Mouse (Mus musculus) spleen, adult 12 weeks (tissue): ENCODE data around the gene Arhgap25.
"Not testable (repeated sequence)": the region's sequence is repeated elsewhere in the genome, so short reads cannot be mapped to it uniquely, and the experiment has no call there.

Source experiments
- DNase-seq: peaks from one replicate; pipeline ENCODE4 v3.0.0; 2022; ENCODE audit warnings: low spot score

Arhgap25 gene

DNA sequence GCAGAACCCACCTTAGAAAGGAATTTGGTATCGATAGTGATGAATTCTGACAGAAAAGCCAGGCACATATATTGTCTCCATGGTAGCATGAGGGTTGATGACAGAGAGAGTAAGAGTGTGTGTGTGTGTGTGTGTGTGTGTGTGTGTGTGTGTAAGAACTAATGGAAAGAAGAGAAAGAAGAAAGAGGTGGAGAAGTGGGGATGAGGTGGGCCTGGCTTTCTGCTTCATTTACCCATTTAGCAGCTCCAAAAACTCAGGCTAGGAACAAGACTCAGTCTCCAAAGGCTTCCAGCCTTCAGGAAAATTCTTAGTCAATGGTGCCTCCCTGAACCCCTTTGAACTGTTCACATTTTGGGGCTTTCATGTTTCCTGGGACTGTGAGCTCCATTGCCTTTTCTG is 29.5 kb downstream of the Arhgap25 start:
- DNase-seq: no peak

DNA sequence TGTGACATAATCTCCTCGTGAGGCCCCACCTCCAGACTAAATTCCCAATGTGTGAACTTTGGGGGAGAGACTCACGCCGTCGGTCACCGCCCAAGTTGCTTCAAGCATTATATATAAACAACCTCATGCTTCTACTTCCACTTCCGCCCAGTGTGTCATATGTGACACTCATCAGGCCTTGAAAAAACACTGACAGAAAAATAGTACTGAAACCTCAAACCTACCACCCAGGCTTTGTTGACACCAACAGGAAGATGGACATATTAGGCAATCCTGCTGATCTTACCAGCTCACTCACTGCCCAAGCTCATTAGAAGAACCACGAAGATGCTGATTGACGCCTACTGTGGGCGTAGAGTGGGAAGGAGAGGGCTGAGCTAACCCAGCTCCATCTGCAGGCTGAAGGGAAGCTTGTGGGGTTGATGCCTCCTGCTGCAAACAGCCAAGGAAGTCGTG is 30.2 kb downstream of the Arhgap25 start:
- DNase-seq: peak; percentile 52

DNA sequence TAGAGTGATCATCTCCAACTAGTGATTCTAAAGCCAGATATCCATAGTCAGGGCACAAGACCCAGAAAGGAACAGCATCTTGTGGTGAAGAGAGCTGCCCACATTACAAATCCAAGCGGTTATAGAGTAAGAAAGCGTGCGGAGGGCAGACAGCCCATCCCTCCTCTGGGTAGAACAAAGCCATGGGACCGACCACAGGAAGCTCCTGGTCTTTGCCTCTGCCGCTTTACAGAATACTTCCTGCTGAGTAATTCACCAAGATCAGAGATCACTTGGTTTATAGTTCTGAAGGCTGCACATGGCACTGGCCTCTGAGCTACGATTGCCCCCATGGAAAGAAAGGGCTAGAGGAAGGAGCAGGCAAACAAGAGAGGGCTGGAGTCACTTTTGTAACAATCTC is 30.6 kb downstream of the Arhgap25 start:
- no peak for DNase-seq

DNA sequence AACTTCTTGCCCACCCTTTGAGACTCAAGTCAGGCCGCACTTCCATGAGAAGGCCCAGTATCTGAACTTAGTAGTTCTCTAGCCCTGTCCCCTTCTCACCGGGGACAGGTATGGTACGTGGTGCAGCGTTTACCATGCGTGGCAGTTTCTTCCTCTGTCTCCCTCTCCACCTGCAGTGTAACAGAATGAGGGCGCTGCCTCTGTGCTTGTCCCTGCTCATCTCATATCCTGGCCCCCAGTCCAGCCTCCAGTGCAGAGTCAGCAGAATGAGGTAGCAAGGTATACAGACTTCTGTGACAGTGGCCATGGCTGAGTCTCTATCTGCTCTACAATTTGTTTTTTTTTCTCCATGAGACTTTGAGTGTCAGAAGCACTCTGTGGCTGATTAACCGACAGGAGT is 32.4 kb downstream of the Arhgap25 start:
- DNase-seq: no peak

DNA sequence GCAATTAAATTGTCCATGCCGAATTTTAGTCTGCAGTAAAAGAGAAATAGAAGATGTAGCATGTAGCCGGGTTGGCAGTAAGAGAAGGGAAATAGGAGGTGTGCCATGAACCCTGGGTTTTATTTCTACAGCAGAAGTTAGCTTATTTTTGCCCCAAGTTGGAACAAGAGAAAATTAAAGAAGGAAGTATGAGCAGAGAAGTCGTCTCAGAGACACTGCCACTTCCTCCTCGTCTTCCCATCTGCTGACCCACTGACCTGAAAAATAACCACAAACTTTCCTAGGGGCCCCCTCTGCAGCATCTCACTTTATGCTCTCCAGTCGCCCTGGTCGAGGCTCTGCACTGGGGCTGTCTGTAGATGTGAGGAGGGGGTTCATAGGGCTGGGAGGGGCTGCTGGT is 33.3 kb downstream of the Arhgap25 start:
- DNase-seq: no peak

DNA sequence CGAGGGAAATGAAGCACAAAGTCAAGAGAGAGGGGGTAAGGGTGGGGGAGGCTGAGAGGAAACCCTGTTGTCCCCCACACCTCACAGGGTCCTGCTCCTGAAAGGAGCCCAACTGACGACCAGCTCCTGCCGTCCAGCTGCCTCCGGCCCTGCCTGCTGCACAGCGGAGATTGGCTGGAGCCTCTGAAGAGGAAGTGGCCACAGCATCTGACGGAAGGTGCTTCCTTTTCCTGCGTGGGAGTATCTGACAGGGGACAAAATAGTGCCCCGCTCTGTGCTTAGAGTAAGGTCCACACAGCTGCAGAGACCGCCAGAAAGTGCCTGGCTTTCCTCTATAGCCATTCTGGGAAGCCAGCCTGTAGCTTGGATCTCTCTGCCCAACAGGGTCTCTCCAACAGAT is 36.9 kb downstream of the Arhgap25 start:
- DNase-seq: no peak

DNA sequence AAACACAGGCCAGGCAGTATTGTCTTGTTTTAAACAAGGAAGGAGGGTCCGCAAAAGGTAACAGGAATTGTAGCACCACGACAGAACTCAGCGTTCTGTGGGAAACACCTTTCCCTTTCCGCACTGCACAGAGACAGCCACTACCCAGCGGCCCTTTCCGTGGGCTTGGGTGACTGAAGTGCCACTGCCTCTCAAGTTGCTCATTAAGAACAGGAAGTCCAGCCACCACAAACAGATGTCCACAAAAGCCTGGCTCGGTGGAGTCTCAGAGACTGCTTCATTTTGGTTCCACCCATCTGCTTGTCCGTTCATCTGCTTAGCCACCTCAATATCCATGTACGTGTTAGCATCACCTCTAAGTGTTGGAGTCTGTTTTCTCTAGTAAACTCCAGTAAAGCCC is 38.7 kb downstream of the Arhgap25 start:
- DNase-seq: no peak

DNA sequence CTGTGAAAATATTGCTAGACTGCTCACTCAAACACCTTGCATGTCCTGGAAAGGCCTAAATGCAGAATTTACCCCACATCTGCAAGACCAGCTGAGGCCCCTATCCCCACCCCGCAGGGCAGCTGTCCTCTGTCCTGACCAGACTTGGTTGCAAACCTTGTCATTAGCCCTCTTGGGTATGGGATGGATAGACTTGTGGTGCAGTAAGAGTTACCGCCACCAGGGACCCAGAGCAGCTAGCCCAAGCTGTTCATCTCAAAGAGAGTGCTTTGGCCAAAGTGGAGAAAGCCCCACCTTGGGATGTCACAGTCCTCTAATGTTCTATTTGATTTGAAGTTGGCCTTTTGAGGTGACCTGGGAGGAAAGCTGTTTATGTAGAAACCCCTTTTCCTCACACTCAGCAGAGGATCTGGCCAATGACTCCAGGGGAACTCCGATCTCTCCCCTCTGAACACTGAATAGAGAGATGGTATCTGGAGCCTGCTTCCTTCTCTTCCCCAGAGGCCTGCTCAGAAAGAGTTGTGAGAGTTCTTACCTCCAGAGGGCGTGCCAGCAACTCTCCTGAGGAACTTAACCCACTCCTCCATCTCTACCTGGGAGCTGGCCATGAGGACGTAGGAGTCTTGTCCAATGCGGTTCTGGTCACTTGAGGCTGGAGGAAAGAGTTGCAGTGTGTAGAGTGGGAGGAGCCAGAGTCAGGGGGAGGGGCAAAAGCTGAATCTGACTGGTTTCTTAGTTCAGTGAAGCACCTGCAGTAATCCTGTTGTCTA is 45.2 kb downstream of the Arhgap25 start:
- no peak for DNase-seq

DNA sequence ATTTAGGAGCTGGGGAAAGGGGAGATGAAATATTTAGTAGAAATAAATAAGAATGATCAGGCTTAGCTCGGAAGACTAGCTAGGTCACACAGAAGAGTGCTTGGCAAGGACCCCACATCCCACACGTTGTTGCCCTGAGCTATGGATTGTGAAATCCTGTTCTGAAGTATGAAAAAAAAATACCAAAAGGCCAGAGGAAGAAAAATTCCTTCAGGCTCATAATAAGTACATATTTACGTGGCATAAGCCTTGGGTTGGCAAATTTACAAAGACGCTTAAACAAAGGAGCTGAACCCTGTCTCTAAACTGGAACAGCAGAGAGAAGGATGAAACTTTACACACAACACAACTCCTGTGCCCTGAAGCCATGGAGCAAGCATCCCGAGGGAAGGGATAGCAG is 48.3 kb downstream of the Arhgap25 start:
- no peak for DNase-seq

DNA sequence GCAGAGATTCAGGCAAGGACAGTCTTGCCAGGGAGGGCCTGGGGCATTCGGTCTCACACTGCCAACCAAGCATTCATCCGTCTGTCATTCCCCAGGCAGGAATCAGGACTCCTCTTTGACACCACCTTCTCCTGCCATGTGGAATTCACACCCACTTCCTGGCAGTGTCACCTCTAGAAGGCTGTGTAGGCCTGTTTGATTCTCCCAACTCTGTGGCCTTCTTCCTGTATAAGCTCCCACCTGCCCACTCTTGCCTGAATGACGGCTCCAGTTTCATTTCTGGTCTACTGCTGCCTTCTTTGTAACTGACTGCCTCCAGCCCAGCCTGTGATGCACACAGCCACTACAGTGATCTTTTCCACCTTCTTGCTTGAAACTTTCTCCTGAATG is 49.2 kb downstream of the Arhgap25 start:
- no peak for DNase-seq

DNA sequence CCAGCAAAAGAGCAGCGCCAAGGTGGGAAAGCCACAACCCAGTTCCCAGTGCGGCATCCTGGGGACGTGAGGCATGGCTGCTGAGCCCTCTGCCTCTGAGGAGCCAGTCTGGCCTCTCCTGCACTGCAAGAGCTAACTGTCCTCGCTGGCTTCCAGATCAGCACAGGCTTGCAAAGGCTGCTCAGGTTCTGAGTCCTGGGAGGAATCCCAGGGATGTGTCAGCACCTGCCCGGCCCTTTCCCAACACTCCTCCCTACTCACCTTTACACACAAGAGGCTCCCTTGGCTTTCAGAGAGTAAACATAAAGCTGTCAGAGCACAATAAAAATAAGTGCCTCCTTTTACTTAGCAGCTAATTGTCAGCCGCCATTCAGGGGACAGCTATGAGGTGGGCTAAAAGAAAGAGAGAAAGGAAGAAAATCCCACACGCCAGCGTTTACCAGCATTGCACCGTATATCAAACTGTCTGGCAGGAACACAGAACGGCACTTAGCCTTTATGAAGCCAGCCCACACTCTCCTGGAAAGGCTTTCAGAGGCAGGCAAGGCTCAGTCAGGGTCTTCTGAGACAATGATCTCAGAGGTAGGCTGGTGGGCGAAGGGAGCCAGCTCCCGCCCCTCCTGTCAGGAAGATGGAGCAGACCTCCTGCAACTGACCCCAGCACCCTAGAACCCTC is 49.7 kb downstream of the Arhgap25 start:
- no peak for DNase-seq

DNA sequence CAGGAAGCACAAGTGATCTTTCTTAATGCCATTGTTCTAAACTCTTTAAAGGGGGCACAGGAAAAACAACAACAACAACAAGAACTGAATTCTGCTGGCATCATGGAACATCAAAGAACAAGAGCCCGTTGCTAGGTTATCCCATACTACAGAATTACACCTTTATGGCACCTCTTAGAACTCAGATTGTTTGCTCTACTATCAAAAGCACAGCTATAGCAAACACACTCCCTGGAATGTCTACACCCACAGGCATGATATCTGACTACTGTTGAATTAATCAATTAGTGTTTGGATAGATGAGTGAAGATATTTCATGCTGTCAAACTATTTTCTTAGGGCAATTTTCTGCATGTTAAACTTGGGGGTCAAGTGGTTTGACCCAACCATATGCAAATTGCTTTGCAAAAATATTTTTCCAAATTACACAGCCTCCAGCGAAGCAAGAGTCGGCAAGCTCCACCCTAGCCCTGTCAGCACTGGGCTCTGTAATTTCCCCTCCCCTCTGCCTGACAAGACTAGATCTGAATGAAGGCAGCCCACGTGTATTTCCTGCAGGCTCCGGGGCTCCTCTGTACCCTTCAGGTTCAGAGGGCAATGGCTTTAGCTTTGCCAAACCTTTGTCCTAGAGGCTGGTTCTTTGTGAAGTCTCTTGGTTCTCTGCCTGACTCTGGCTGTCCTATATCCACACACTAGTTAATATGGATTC is 53.6 kb downstream of the Arhgap25 start:
- no peak for DNase-seq

DNA sequence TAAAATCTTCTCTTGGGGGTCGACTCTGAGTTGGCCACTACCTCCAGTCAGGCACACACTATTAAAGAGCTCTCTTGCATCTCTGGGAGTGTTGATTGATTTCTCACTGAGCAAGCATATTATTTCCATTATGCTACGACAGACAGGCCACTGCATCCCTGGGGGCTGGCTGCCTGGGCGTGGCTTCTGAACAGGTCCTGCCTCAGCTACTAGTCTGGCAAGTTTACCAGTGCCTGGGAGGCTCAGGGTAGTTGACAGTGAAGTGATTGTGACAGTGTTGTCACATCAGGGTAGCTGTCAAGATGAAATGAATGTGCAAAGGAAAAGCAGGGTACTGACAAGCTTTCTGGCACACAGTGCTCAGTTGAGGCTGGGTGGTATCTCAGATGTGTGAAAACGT is 54.2 kb downstream of the Arhgap25 start:
- no peak for DNase-seq

DNA sequence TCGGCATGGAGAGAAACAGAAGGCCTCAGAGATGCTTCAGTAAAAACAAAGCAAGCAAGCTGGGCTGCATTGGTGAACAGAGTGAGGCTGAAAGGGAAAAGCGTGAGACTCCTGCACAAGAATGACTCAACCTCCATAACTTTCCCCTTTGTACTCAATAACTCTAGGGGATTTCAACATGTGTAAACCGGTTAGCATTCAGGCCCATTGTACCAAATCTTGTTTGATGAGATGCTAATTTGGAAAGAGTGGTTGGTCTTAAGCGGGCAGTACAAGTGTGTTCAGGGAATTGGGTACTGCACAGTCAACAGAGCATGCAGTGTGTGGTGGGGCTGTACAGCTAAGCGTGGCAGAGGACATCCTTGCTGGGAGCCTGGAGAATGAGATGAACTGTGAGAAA is 57.8 kb downstream of the Arhgap25 start:
- no peak for DNase-seq

DNA sequence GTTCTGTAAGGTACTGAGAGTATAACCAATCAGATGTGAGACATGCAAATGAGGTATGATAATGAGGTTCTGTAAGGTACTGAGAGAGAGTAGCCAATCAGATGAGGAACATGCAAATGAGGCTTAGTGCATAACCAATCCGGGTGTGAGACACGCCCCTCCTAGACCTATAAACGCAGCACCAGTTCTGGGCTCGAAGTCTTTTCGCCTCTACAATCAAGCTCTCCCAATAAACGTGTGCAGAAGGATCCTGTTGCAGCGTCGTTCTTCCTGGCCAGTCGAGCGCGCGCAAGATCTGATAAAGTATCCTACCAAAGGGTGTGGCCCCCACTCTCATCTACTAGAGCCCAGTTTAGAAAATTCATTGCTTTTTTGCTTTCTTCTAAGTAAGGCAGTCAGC is 63.0 kb downstream of the Arhgap25 start:
- not testable (repeated sequence) for DNase-seq

DNA sequence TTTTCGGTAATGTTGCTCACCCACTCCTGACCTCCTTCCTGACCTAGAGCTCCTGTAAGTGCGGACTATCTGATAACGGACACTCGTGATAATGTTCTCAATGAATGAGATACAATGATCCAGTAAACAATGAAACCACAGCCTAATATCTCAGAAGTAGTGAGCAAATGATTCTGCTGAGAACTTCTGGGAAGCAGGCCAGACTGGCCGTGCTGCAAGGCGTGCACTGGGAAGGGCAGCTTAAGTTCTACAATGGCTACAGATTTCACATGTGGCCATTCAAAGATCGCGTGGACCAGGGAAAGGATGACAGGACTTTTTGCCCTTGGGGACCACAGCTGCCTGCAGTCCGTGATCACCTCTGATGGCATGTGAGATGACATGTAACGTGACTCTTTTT is 64.7 kb downstream of the Arhgap25 start:
- DNase-seq: no peak

DNA sequence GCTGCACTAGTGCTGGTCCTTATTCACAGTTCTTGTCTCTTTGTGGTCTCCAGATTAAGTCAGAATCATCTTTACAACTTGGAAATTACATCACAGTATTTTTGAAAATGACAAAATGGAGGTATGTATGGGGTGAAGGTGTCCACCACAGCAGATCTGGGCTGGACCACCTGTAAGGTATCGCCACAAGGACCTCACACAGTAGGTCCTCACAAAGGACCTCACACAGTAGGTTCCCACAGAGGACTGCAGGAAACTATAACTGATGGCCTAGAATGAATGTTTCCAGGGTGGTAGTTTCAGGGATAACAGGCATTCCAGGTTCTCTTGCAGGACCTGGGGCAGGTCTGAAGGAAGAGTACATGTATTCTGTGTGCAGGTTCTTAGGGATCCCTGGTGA is 65.7 kb downstream of the Arhgap25 start:
- DNase-seq: no peak

DNA sequence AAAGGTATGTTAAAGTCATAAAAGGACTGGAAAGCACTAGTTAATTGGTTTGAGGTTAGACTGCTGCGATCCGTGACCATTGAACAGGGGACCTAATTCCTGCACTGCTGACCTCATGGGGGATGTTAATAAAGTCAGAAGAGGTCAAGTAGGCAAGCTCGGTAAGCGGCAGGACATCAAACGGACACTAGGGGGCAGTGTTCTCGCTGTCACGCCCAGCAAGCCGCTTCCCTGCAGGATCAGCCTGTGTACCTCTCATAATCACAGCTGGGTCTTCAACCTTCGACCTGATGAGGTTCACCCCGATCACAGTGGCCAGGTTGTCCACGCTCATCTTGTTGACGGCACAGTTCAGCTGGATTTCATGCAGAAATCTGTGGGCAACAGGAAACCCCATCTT is 66.8 kb downstream of the Arhgap25 start:
- DNase-seq: peak; percentile 48

DNA sequence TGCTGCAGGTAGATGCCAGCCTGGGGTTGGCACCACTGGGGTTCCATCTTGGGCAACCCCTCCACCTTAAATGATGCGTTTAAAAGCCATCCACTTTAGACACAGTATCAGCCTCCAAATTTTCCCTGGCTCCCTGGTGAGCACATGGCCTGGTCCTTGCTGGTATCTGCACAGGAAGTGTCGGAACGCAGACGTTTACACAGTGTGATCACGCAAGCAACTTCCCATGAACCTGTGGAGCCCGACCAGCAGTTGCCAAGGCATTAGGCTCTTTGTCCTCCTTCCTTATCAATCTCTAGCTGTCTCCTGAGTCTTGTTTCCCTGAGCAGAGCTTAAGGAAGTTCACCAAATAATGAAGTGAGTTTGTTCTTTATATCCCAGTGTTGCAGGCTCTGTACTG is 77.6 kb downstream of the Arhgap25 start:
- no peak for DNase-seq

DNA sequence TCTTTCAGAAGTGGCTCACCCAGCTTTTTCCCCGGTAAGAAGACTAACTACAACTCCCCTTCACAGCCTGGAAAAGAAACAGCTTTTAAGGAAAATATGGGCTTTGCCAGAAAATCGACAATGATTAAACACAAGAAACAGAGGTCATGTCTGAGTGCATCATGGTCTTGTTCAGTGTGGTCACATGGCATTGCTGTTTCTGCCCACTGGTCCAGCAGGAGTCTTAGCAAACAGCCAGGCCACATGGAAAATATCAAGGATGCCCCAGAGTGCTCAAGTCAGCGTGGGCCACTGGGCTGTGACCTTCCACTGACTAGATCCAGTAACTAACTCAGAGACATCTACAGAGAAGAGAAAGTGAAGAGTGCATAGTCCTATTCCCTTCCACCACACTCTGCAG is 81.3 kb downstream of the Arhgap25 start:
- DNase-seq: no peak

DNA sequence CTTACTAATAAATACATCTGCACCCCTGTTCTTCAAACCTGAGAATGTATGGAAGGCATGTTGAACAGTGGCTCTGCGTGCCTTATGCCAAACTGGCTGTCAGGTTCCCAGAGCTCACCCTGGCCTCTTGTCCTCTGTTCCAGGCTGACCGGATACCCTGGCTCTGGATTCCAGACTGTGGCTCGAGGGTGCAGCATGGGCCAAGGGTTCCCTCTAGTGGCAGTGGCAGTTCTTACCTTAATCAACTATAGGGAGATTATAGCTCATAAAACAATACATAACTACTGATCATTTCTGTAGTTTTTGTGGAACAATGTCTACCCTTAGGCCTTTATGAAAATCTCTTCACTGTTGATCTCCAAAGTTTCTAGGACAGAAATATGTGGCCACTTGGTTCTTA is 82.0 kb downstream of the Arhgap25 start:
- DNase-seq: no peak

DNA sequence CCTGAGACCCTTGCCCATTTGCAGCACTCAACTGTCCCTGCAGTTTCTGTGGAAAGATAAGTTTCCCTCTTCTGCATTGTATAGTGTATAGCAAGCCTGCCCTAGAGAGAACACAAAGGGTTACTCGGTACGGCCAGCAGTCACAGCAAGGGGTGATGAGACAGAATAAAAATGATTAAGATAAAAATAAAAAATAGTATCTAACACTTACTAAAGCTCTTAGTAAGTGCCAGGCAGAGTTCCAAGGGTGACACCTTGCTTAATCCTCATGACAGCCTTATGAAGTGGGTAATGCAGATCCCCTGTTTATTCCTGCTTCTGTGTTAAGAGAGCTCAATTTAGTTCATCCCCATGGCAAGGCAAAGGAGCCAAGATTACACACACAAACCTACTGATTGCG is 83.5 kb downstream of the Arhgap25 start:
- no peak for DNase-seq

DNA sequence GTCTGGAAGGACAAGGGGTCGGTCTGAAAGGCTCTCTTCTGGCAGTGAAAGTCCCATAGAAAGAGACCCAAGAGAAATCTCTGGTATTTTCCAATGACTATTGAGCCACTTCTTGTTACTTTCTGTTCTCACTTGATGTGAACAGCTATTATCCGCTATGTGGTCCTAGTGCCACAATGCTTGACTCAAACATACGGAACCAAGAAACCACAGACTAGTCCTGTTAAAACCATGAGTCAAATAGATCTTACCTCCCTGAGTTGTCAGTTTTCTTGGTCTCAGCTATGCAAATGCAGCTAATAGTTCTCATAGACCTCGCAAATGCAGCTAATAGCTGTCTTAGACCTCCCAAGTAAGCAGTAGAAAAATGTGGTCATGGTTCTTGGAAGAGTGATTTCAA is 85.8 kb downstream of the Arhgap25 start:
- no peak for DNase-seq
